Mouse (Mus musculus): ENCODE results near the gene Eif4g3.
A peak's percentile ranks its signal among the peaks of the same experiment; 100 is the strongest.

Eif4g3 gene

DNA sequence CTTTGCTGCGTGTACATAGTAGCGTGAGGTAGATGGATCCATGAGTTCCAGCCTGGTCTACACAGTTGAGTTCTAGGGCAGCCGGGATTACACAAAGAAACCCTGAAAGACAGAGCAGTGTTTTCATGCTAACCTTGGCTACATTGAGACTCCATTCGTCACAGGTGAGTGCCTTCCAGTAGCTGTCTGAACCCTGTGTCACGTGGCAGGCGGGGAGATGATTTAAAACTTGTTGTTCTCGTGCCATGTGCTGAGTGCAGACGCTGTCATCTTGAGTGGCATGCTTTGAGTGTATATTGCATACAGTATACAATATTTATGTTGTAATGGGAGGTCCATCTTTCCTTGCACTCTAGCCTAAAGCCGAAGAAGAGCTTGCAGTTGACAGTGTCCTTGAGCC lies 158.4 kb downstream of the Eif4g3 start:
- DNase-seq (ENCODE audit: low read depth in 2 of 2, low spot score in 2 of 2) = no peak

DNA sequence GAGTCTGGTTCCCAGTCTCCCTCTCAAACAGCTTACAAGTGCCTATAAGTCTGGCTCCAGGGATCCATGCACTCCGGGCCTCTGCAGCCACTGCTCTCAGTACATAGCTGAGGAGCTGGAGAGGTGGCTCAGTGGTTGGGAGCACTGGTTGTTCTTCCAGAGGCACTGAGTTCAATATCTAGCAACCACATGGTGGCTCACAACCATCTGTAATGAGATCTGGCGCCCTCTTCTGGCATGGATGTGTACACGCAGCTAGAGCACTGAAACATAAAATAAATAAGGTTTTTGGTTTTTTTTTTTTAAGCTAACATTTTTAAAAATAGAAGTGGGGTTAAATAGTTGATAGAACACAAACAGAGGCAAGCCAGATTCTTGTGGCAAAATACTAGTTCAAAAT lies 161.2 kb downstream of the Eif4g3 start:
- DNase-seq (ENCODE audit: low read depth in 2 of 2, low spot score in 2 of 2) = peak; percentile 23 to 45

DNA sequence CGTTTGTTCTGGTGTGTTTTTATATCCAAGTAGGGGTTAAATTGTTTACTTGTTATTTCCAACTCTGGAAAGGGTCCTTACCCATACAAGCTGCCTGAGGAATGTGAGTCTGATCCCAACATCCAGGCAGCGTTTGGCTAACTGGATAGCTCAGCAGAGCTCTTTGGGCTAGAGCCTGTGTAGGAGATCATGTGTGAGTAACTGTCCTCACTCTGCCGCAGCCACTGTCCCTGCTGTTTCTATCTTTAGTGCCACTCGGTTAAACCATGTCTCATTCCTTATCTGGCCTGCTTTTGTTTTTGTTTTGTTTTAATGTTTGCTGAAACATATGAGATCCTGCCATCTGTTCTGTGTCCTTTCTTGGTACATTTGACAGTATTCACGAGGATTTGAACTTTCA lies 168.1 kb downstream of the Eif4g3 start:
- DNase-seq (ENCODE audit: low read depth in 2 of 2, low spot score in 2 of 2) = no peak

DNA sequence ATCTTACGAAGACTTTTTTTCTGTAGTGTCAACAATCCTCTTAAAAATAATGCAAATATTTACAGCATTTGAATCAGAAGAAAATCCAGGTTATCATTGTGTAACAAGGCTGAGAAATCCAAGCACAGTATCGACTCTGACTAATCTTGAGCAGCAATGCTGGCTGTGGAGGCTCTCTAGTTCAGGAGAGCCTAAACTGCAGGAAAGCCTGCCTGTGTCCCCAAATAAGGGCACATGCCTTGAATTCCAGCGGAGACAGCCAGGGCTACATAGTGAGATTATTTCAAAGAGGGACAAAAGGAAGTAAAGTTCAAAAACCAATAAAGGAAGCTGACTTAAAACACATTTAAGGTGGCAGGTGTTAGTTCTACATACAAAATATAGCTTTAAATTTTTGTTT lies 168.7 kb downstream of the Eif4g3 start:
- no peak for DNase-seq (ENCODE audit: low read depth in 2 of 2, low spot score in 2 of 2)

DNA sequence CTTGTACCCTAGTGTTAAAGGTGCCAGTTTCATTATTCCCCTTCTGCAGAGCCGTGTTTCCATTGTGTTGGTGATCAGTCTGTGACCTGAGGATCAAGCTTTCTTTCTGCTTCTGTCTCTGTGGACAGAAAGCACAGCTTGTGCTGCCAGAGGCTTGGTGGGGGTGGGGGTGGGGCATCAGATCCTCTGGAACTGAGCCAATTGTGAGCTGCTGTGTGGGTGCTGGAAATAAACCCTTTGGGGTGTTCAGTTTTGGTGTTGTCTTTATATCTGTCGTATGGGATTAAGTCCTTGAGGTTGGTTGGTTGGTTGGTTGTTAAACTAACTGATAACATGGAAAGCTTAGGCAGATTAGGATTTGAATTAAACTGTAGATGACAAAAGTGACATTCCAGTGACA lies 171.0 kb downstream of the Eif4g3 start:
- DNase-seq (ENCODE audit: low read depth in 2 of 2, low spot score in 2 of 2) = no peak

DNA sequence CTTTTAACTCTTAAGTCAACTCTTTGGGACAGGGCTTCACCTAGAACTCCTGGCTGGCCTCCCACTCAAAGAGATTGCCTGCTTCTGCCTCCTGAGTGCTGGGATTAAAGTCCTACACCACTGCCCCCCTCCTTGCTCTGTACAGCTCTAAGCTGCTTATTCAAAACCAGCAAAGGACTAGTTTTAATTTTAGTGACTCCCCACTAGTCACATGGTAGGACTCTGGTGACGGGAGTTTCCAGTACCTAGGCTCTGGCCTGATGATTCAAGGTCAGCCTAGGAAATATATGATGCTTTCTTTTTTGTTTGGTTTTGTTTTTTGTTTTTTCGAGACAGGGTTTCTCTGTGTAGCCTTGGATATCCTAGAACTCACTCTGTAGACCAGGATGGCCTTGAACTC lies 172.0 kb downstream of the Eif4g3 start:
- no peak for DNase-seq (ENCODE audit: low read depth in 2 of 2, low spot score in 2 of 2)

DNA sequence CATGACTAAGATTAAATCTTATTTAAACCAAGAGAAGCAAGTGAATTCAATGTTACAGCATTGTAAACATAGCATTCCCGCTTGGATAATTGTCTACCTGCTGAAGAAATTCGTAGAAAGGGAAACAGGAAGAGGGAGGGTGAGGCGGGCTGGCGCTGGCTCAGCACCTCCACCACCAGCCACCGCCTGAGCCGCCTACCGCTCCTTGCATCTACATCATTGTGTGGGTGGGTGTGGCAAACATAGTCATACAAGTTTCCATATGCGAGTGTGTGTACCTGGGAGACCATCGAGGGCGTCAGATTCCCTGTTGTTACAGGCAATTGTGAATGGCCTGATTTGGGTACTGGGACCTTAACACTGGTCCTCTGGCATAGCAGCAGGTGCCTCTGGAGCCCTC lies 173.7 kb downstream of the Eif4g3 start:
- no peak for DNase-seq (ENCODE audit: low read depth in 2 of 2, low spot score in 2 of 2)

DNA sequence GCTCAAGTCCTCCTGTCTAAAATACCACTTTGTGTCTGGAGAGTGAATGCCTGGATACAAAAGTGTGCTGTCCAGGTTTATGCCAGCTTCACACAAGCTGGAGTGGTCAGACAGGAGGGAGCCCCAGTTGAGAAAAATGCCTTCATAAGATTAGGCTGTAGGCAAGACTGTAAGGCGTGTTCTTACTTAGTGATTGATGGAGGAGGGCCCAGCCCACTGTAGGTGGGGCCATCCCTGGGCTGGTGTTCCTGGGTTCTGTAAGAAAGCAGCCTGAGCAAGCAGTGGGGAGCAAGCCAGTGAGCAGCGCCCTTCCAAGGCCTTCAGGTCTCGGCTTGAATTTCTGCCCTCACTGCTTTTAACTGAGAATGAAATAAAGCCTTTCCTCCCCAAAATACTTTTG lies 175.3 kb downstream of the Eif4g3 start:
- DNase-seq (ENCODE audit: low read depth in 2 of 2, low spot score in 2 of 2) = no peak

DNA sequence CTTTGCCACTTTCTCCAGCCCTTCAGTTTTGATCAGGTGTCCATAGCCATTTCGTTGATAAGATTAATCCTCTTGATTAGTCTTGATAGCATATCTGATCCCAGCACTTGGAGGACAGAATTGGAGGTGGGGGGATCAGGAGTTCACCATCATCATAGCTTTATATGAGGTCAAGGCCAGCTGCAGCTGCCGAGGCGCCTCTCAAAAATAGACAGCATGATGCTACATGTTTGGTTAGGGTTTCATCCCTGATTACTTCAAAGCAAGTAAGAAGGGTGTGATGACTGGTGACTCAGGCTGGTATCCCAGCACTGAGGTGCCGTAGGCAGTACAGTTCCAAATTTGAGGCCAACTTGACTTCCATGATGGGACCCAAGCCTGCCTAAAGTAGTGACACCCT lies 176.6 kb downstream of the Eif4g3 start:
- no peak for DNase-seq (ENCODE audit: low read depth in 2 of 2, low spot score in 2 of 2)

DNA sequence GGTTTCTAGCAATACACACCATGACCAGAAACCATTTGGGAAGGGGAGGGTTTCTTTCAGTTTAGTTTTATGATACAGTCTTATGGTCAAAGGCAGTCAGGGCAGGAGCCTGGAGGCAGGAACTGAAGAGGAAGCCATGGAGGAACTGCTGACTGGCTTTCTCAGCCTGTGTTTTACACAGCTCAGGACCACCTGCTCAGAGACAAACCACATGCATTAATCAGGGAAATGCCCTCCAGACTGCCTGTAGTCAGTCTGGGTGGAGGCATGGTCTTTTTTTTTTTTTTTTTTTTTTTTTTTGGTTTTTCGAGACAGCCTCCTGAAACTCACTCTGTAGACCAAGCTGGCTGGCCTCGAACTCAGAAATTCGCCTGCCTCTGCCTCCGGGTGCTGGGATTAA lies 179.9 kb downstream of the Eif4g3 start:
- DNase-seq (ENCODE audit: low read depth in 2 of 2, low spot score in 2 of 2) = no peak

DNA sequence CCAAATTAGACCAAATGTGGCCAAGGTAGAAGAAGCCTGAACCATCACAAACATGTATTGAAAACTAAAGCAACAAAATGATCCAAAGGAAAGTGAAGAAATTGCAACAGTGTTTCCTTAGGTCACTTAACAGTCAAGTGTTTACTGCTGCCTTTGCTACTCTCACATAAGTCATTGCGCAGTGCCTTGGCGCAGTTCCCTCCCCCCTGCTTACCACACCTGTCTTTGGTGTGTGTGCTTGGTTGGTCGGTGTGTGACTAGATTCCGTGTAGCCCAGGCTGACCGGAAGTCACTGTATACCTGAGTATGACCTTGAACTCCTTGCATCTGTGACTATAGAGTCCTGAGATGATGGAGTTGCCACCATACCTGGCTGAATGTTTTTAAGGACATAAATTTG lies 186.6 kb downstream of the Eif4g3 start:
- no peak for DNase-seq (ENCODE audit: low read depth in 2 of 2, low spot score in 2 of 2)

DNA sequence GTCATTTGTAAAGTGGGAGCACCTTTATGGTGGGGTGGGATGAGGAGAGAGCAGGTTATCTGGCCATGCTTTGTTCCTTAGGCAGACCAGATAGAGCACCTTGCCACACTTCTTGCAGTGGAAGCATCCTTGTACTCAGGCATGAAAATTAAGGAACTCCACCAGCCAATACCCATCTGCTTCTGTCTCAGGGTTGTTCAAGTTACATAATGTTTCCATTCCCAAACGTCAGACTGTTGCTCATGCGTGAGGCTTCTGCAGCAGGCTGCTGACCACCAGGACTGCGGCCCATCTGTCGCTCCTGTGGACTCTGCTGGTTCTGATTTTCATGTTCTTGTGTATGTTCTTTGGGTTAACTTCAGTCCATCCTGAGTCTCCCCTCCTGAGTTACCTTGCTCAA lies 187.9 kb downstream of the Eif4g3 start:
- DNase-seq (ENCODE audit: low read depth in 2 of 2, low spot score in 2 of 2) = no peak

DNA sequence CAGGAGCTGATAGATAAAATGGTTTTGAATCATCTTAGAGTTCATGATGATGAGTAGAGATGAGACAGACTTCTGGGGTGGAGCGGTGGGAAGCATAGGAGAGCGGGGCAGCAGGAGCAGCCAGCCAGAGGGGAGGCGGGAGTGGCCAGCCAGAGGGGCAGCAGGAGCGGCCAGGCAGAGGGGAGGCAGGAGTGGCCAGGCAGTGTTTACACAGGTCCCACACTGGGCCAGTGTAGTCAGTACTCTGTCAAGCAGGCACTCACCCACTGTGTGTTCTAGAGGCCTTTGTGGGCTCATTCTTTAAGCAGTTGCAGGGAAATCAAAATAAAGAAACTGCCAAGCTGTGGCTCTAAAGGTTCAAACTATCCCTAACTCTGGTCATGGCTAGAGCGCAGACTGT lies 191.2 kb downstream of the Eif4g3 start:
- no peak for DNase-seq (ENCODE audit: low read depth in 2 of 2, low spot score in 2 of 2)

DNA sequence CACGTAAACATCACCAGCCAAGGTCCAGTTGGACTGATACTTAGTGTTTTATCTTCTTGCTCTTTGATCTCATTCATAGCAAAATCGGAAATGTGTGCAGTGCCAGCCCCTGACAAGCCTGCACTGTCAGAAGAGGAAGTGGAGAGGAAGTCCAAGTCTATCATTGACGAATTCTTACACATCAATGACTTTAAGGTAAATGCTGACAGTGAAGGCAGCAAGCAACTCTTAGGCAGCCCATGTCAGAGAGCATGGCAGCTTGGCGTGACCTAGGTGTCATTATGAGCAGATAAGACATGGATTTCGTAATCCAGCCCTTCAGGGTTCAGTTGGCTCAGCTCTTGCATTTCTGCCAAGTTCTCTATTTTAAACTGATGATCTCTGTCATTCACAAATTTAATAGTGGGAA lies 191.8 kb downstream of the Eif4g3 start:
- no peak for DNase-seq (ENCODE audit: low read depth in 2 of 2, low spot score in 2 of 2)

DNA sequence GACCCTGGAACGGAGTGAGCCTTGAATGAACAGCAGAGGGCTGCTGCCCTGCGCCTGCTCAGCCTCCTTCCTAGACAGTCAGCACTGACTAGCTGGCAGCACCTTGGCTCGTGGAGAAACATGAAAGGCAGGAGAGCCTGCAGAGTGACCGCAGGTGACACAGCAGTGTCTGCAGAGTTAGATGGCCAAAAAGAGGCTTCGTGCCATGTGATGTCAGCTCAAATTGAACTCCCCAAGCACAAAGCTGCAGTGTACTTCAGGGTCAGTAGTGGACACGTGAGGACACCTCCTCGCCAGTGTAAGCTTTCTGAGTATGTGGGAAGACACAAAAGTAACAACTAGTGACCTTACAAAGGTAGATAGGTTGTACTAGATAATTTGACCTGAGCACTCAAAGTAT lies 193.1 kb downstream of the Eif4g3 start:
- no peak for DNase-seq (ENCODE audit: low read depth in 2 of 2, low spot score in 2 of 2)

DNA sequence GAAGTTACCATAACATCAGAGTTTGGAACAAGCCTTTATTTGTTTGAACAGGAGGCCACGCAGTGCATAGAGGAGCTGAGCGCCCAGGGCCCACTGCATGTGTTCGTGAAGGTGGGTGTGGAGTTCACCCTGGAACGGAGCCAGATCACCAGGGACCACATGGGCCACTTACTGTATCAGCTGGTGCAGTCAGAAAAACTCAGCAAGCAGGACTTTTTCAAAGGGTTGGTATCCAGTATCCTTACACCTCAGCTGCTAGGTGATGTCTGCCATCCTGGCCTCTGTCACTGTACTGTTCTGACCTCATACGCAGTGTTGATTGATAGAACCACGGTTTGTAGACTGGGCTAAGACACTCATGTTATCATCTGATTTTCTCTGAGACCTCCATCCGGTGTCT lies 195.2 kb downstream of the Eif4g3 start:
- DNase-seq (ENCODE audit: low read depth in 2 of 2, low spot score in 2 of 2) = no peak

DNA sequence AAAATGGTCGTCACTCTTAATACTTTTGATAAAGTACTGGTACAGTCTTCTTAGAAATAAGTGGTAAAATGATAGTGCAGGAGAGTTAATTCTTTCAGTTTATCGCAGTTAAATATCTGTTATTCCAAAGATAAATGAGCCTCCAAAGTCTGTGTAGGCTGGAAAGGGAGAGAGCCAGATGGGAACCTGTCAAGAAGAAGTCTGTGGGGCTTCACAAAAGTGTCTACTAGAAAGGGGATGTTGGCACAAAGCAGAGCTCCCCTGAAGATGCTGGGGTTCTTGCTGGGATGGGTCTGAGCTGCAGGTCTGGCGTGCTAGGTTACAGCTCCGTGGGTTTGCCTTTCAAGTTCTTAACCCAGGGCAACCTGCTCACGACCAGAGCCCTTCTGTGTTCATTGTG lies 199.7 kb downstream of the Eif4g3 start:
- no peak for DNase-seq (ENCODE audit: low read depth in 2 of 2, low spot score in 2 of 2)

DNA sequence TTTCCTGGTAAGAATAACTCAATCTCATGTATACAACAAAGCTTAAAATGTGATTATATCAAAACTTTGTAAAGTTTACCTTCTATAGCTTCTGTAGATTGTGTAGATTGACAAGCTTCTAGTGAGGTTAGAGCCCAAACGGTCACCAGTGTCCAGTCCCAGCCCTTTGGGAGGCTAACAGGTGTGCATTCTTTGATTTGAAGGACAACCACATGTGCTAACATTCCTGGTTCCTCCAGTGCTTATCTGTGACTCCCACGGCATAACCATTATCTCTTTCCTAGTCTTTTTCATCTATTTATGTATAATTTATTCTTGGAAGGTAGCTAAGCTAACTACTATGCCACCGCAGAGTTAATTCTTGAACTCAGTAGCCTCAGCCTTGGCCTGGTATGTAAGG lies 207.9 kb downstream of the Eif4g3 start:
- DNase-seq (ENCODE audit: low read depth in 2 of 2, low spot score in 2 of 2) = no peak

DNA sequence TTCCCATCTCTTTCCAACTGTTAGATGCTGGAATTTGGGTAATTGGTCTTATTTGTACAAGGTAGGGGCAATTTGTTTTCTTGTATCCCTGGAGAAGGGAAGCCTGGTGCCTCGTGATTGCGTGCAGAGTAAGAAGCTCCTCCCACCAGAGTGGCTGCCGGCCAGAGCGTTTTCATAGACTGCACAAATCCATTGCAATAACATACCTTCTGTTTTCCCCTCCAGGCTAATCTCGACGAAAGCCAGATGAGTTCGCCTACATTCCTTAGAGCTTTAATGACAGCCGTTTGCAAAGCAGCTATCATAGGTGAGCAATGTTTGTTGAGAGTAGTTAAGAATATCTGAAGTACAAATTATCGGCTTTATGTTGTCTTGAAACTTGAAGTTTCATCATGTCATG lies 208.9 kb downstream of the Eif4g3 start:
- no peak for DNase-seq (ENCODE audit: low read depth in 2 of 2, low spot score in 2 of 2)

DNA sequence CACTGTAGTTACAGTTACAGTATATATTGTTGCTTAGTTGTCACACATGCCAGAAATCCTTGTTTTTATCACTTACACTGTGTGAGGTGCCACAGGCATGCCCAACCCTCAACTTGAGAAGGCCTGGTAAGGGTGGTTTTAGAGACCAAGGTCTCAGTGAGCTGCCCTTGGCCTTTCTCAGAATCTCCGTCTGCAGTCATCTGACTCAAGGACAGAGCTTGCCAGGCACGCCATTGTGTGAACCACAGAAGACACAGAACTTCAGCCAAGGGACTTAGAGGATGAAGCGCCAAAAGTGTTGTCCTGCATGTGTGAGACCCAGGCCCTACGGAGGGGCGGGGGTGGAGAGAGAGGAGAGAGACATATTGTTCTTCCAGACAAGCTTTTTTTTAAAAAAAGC lies 217.3 kb downstream of the Eif4g3 start:
- no peak for DNase-seq (ENCODE audit: low read depth in 2 of 2, low spot score in 2 of 2)

DNA sequence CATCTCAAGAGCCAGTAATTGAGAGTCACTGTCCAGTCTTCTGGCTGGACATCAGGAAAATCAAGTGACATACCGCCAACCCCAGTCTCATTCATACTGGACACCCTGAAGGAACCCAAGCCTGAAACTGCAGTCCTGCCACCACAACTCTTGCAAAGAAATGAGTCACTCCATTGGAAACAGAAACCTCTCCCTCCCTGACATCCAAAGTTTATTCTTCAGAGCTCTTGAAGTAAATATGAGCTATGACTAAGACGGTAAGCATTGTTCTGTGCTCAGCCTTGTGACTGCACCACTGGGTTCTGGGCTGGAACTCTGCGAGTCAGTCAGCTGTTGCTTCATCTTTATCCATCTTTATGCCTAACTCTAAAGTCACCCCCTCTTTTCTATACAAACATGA lies 221.0 kb downstream of the Eif4g3 start:
- no peak for DNase-seq (ENCODE audit: low read depth in 2 of 2, low spot score in 2 of 2)

DNA sequence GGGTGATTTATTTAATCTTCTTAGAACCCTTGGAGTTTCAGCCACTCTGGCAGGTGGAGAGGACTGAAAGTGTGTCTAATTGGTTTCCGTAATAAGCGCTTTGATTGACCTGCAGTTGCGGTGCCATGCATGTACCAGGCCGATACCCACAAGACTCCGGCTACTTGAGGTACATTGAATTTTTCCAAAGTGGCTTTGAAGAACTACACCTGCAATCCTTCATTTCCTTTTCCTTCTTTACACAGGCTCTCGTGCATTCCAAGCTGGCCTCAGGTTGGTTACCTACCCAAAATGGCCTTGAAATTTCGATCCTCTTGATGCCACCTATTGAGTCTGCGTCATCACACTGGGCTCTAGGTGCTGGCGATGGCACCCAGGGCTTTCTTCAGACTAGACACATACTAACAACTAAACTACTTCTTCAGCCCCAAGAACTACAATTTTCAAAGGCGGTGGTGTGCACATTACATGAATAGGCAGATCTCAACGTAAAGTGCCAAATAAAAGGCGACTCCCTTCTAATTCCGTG lies 222.9 kb downstream of the Eif4g3 start:
- DNase-seq (ENCODE audit: low read depth in 2 of 2, low spot score in 2 of 2) = peak in 1 of 2 experiments; percentile 31

DNA sequence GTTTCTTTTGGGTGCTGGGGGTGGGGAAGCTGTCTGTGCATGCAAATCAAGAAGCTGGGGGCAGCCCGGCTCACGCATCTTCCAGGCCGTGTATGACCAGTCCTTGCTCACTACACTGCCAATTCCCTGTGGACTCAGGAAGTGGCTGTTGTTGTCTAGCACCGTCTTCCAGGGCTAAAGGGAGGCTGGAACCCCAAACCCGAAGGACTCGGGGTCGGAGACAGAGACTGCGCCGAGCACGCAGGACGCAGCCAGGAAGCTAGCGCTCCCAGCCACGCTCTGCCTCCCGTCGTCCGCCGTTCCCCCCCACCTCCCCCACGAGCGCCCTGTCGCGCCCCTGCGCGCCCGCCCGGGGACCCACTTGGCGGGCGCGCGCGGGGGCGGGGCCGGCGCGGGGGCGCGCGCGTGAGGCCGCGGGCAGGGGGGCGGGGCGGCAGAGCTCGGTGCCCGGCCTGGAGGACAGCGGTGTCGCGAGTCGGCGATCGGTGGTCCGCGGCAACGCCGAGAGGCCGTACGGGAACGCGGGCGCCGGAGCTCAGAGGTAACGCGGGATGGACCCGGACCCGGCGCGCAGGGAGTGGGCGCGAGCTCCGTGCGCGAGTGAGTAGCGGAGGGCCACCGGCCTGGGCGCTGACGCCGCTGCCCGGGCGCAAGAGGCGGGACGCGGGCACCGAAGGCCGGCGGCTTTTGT lies 223.5 kb downstream of the Eif4g3 start, which contains the start of gene Hp1bp3:
Gene Hp1bp3, plus strand, starts transcription at position 97 of the 691 bp plus-strand sequence.
- DNase-seq (ENCODE audit: low read depth in 2 of 2, low spot score in 2 of 2) = peak; percentile 49 to 67

All from CD8-positive naive resting alpha-beta T cell, adult 2 months (primary cell).